Mouse (Mus musculus): Measurements from ENCODE around the gene Ceacam16.

DNA sequence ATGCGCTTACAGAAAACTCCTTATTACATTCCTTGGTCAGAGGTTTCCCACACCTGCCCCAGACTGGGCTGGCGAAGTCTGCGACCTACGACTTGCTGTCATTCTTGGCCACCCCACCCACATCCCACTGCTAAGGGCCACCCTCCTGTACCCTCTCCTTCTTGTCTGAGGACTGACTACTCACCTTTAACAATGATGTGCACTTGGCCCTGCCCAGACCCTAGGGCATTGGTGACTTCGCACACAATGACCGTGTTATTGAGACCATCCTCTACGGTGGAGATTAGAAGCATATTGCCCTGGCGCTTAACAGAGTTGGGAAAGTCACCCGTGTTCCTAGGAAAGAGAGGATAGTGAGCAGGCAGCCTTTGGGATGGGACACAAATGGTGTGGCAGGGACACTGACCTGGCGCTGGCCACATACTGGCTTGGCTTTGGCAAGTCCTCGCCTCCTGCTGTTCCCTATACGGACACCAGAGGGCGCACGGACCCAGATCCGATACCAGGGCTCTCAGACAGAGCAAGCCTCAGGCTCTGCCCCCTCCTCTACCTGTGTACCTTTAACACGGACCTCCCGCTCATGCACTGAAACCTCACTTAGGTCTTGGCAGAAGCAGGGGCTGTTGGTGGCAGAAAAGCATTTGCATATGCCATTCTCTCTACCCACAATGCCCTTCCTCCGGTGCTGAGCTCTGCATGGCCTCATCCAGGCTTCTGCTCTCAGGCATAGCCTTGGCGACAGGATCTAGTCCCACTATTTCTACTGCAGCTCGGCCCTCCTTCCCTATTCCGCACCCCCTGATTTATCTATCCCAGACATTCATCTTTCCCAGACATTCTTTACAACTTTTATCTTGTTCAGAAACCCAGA lies 49.6 kb upstream of the Ceacam16 start:
- TF ChIP-seq POLR2A (IDR thresholded peaks at IDR 0.05; ENCODE audit: low read depth, low read length) (no peak), CTCF (IDR thresholded peaks at IDR 0.05; ENCODE audit: extremely low read depth, insufficient read length, insufficient replicate concordance, low read depth, low read length) (peak; percentile 87)
